Mouse (Mus musculus) limb, embryonic 11.5 days (tissue): ENCODE results near the gene Gnaq. TPM values are rescaled to one million over a fixed set of nuclear protein-coding genes. Genes with fewer than 3 reads are reported as not detected.

Source experiments
- ATAC-seq: fragments of 200-750 bp; cut with Nextera tagmentation; 2 replicates; pipeline ENCODE4 v1.8.0; 2017; ENCODE audit warnings: low read depth; ENCODE audit not compliant: insufficient number of reproducible peaks, low FRiP score, low TSS enrichment
- DNase-seq: peaks from one replicate; pipeline ENCODE4 v3.0.0-alpha.2; 2015; ENCODE audit warnings: low spot score
- H3K27ac ChIP-seq: fragments of 300-500 bp; sonication (generic); replicated peaks from 2 replicates; pipeline ENCODE4 v1.5.1; 2014; ENCODE audit warnings: low read depth, mild to moderate bottlenecking, low read length
- H3K27me3 ChIP-seq: fragments of 300-500 bp; sonication (generic); 2 replicates; pipeline ENCODE4 v1.6.1; 2014; ENCODE audit warnings: mild to moderate bottlenecking, low read length, mixed read lengths; ENCODE audit not compliant: control insufficient read depth, insufficient read depth
- H3K36me3 ChIP-seq: fragments of 300-500 bp; sonication (generic); 2 replicates; pipeline ENCODE4 v1.6.1; 2014; ENCODE audit warnings: mild to moderate bottlenecking, low read length, moderate library complexity, mixed read lengths; ENCODE audit not compliant: control insufficient read depth, insufficient read depth
- H3K4me1 ChIP-seq: fragments of 300-500 bp; sonication (generic); 2 replicates; pipeline ENCODE4 v1.6.1; 2014; ENCODE audit warnings: low read length, mixed read lengths; ENCODE audit not compliant: control insufficient read depth, insufficient read depth
- H3K4me2 ChIP-seq: fragments of 300-500 bp; sonication (generic); 2 replicates; pipeline ENCODE4 v1.6.1; 2014; ENCODE audit warnings: low read depth, mild to moderate bottlenecking, moderate library complexity; ENCODE audit not compliant: severe bottlenecking
- H3K4me3 ChIP-seq: fragments of 300-500 bp; sonication (generic); 2 replicates; pipeline ENCODE4 v1.5.1; 2014; ENCODE audit warnings: low read depth, low read length
- H3K9ac ChIP-seq: fragments of 300-500 bp; sonication (generic); 2 replicates; pipeline ENCODE4 v1.6.1; 2014; ENCODE audit warnings: mild to moderate bottlenecking, low read length
- H3K9me3 ChIP-seq: fragments of 300-500 bp; sonication (generic); 2 replicates; pipeline ENCODE4 v1.6.1; 2016; ENCODE audit warnings: low read length; ENCODE audit not compliant: control insufficient read depth
- WGBS: fragments of 180-500 bp; shearing (Covaris S2); extraction: QIAGEN DNeasy Blood & Tissue Kit; methylation state at CpG from one replicate; pipeline ENCODE4 v1.1.7; 2014; 5-methylcytosine and 5-hydroxymethylcytosine counted together
- polyA plus RNA-seq: library from polyadenylated mRNA; unstranded; fragments of >200 nt; fragmentation: Nextera tagmentation; extraction: Ambion mirVana; gene quantifications from 2 replicates; pipeline ENCODE4 v1.2.1, GENCODE M21; 2014

The Gnaq gene
- polyA plus RNA-seq, 1 experiment from 2014 or later: 14.1 TPM

- Histone ChIP-seq H3K4me3 (no peak overlapping the region), H3K4me2 (no peak overlapping the region), H3K27me3 (no peaks in the 10 kb centered on the region), H3K27ac (no peak overlapping the region), H3K9me3 (no peaks in the 10 kb centered on the region), H3K9ac (no peak overlapping the region), H3K4me1 (no peaks in the 10 kb centered on the region), H3K36me3 (no peaks in the 10 kb centered on the region)
- ATAC-seq (no peak), DNase-seq (no peak)
- WGBS: 87% methylated on average over 4 of the region's 4 CpGs
Observed at GRCm38 (mm10) chr19:16339954-16340586, 207.4 kb downstream of the Gnaq start.

- WGBS: 56% methylated on average over 2 of the region's 2 CpGs
Observed at GRCm38 (mm10) chr19:16342702-16343101, 210.1 kb downstream of the Gnaq start.

GRCm38 (mm10) chr19:16345516-16345915, 212.9 kb downstream of the Gnaq start:
- no peaks in the 10 kb centered on the region for H3K4me1 ChIP-seq
- H3K4me2 ChIP-seq: no peak overlapping the region
- H3K9me3 ChIP-seq: no peaks in the 10 kb centered on the region
- H3K4me3 ChIP-seq: no peak overlapping the region
- H3K27me3 ChIP-seq: no peaks in the 10 kb centered on the region
- H3K9ac ChIP-seq: no peak overlapping the region
- DNase-seq (no peak), ATAC-seq (no peak)
- H3K36me3 ChIP-seq: no peaks in the 10 kb centered on the region
- 96% methylated on average over 2 of the region's 2 CpGs for WGBS
- no peak overlapping the region for H3K27ac ChIP-seq

More at GRCm38 (mm10) chr19:16342702-16343101, 210.1 kb downstream of the Gnaq start:
- Histone ChIP-seq H3K27me3 (no peaks in the 10 kb centered on the region), H3K4me1 (no peaks in the 10 kb centered on the region), H3K4me3 (no peak overlapping the region), H3K9me3 (no peaks in the 10 kb centered on the region), H3K27ac (no peak overlapping the region), H3K36me3 (no peaks in the 10 kb centered on the region), H3K4me2 (no peak overlapping the region), H3K9ac (no peak overlapping the region)
- DNase-seq (no peak), ATAC-seq (no peak)

GRCm38 (mm10) chr19:16347037-16347436, 214.4 kb downstream of the Gnaq start:
- WGBS: 87% methylated on average over 3 of the region's 3 CpGs
- Histone ChIP-seq H3K27ac (no peak overlapping the region), H3K4me2 (no peak overlapping the region), H3K36me3 (no peaks in the 10 kb centered on the region), H3K9ac (no peak overlapping the region), H3K9me3 (no peaks in the 10 kb centered on the region), H3K4me3 (no peak overlapping the region), H3K4me1 (no peaks in the 10 kb centered on the region), H3K27me3 (no peaks in the 10 kb centered on the region)
- no peak for DNase-seq
- ATAC-seq: no peak

GRCm38 (mm10) chr19:16353701-16354136, 221.1 kb downstream of the Gnaq start:
- H3K27ac ChIP-seq: no peak overlapping the region
- no peak for DNase-seq

GRCm38 (mm10) chr19:16358148-16358547, 225.5 kb downstream of the Gnaq start:
- Histone ChIP-seq H3K36me3 (no peaks in the 10 kb centered on the region; the same call in 1 of the 2 replicates), H3K27me3 (no peaks in the 10 kb centered on the region)
- ATAC-seq: no peak

More at GRCm38 (mm10) chr19:16353701-16354136, 221.1 kb downstream of the Gnaq start:
- H3K4me1 ChIP-seq: no peaks in the 10 kb centered on the region
- H3K9ac ChIP-seq: no peak overlapping the region
- H3K4me3 ChIP-seq: no peak overlapping the region
- H3K27me3 ChIP-seq: no peaks in the 10 kb centered on the region
- no peaks in the 10 kb centered on the region for H3K9me3 ChIP-seq
- no peak for ATAC-seq
- no peak overlapping the region for H3K4me2 ChIP-seq
- no peaks in the 10 kb centered on the region for H3K36me3 ChIP-seq

GRCm38 (mm10) chr19:16358905-16359304, 226.3 kb downstream of the Gnaq start:
- Histone ChIP-seq H3K9me3 (no peaks in the 10 kb centered on the region), H3K27me3 (no peaks in the 10 kb centered on the region), H3K4me3 (no peak overlapping the region), H3K4me2 (no peak overlapping the region), H3K36me3 (no peaks in the 10 kb centered on the region; the same call in 1 of the 2 replicates), H3K27ac (no peak overlapping the region), H3K4me1 (no peaks in the 10 kb centered on the region), H3K9ac (no peak overlapping the region)
- ATAC-seq (no peak), DNase-seq (no peak)
- WGBS: 72% methylated on average over 5 of the region's 5 CpGs

More at GRCm38 (mm10) chr19:16358148-16358547, 225.5 kb downstream of the Gnaq start:
- Histone ChIP-seq H3K4me2 (no peak overlapping the region), H3K9ac (no peak overlapping the region), H3K4me1 (no peaks in the 10 kb centered on the region), H3K27ac (no peak overlapping the region), H3K9me3 (no peaks in the 10 kb centered on the region), H3K4me3 (no peak overlapping the region)
- DNase-seq: no peak
- 69% methylated on average over 3 of the region's 3 CpGs for WGBS

GRCm38 (mm10) chr19:16366465-16367063, 233.9 kb downstream of the Gnaq start:
- no peaks in the 10 kb centered on the region for H3K9me3 ChIP-seq
- no peak overlapping the region for H3K4me3 ChIP-seq
- no peaks in the 10 kb centered on the region; the same call in 1 of the 2 replicates for H3K36me3 ChIP-seq
- H3K27me3 ChIP-seq: no peaks in the 10 kb centered on the region
- H3K9ac ChIP-seq: no peak overlapping the region
- DNase-seq: no peak
- H3K27ac ChIP-seq: no peak overlapping the region
- peaks cover 2% of the 10 kb centered on the region; the same call in 1 of the 2 replicates for H3K4me1 ChIP-seq
- WGBS: 79% methylated on average over 7 of the region's 7 CpGs
- no peak overlapping the region for H3K4me2 ChIP-seq
- ATAC-seq: no peak
